Comparison of ENCODE assay signal across 8 mouse cellular contexts in the genomic region with DNA sequence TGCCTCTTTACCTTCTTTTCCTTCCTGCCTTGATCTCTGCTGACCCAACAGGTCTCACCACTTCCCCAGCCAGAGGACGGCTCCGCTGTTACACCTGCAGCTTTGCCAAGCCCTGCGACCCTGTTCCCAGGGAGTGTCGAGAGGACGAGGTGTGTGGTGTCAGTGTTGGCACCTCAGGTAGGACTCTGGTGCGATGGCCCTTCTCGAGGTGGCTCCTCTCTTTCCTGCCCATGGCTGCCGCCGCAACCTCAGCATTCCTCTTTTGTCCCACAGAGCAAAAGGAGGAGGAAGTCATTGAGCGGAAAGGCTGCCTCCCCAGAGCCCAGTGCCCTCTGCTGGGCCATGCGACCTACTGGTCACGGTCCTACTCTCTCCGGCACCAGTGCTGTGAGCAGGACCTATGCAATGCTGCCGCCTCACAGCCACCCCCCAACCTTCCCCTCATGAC. TPM values are rescaled to one million over a fixed set of nuclear protein-coding genes. Genes with fewer than 3 reads are reported as not detected.
DNase-seq lines count a peak whose midpoint lies in the region; ATAC-seq and TF ChIP-seq lines count a peak whose summit lies in the region.

Ly6g6d (minus strand) TSS at position 280 of the 448 bp plus-strand sequence.

- TF ChIP-seq CTCF in cortical plate, adult 2 months (IDR thresholded peaks at IDR 0.05; ENCODE audit: extremely low read depth, insufficient read depth, low read length): peak; percentile 26

- H3K9me3 ChIP-seq in heart, embryonic 16.5 days (replicated peaks; ENCODE audit: control insufficient read depth, low read length): no peaks in the 10 kb centered on the region
- no peaks in the 10 kb centered on the region for H3K9me3 ChIP-seq in stomach, embryonic 16.5 days (replicated peaks; ENCODE audit: control insufficient read depth, low read length)

- H3K27me3 ChIP-seq in heart, embryonic 16.5 days (ENCODE audit: control insufficient read depth, insufficient read depth, low read length): no peaks in the 10 kb centered on the region
- no peaks in the 10 kb centered on the region for H3K27me3 ChIP-seq in stomach, embryonic 16.5 days (ENCODE audit: control insufficient read depth, insufficient read depth, low read length)

- no peak within 1 kb of the TSS for H3K27ac ChIP-seq in cortical plate, adult 2 months (ENCODE audit: insufficient read depth, low read length)
- H3K27ac ChIP-seq in heart, embryonic 16.5 days (ENCODE audit: low read length): 0 out of 2 replicates have a peak within 1 kb of the TSS, but pooled peaks have one; percentile 2
- peak within 1 kb of the TSS; percentile 60 for H3K27ac ChIP-seq in stomach, embryonic 16.5 days (ENCODE audit: low read length)

- no peaks in the 10 kb centered on the region for H3K36me3 ChIP-seq in heart, embryonic 16.5 days (ENCODE audit: control insufficient read depth, insufficient read depth)
- H3K36me3 ChIP-seq in stomach, embryonic 16.5 days (ENCODE audit: control insufficient read depth, insufficient read depth, low read length): no peaks in the 10 kb centered on the region

- peak; percentile 65 to 72 for DNase-seq in cerebellum, adult 18-20 months
- DNase-seq in cerebellum, adult 11 months: no peak
- peak; percentile 80 for DNase-seq in kidney, postnatal 14 days
- peak; percentile 82 for DNase-seq in lung, postnatal 4 days
- DNase-seq in right cerebral cortex, postnatal 36 days (ENCODE audit: low spot score in 2 of 2): no peak

- peak within 1 kb of the TSS; percentile 60 for H3K4me2 ChIP-seq in heart, embryonic 16.5 days (ENCODE audit: low read depth, low read length)
- peak within 1 kb of the TSS; percentile 37 for H3K4me2 ChIP-seq in stomach, embryonic 16.5 days (ENCODE audit: low read depth, low read length)

- 12% methylated on average over 14 of the region's 14 CpGs for WGBS in heart, embryonic 16.5 days
- WGBS in stomach, embryonic 16.5 days: 12% methylated on average over 14 of the region's 14 CpGs

- H3K4me1 ChIP-seq in cortical plate, adult 2 months (ENCODE audit: control insufficient read depth, insufficient read depth, low read length): no peaks in the 10 kb centered on the region
- H3K4me1 ChIP-seq in heart, embryonic 16.5 days (ENCODE audit: control insufficient read depth, insufficient read depth, low read length): peaks cover 21% of the 10 kb centered on the region
- peaks cover 10% of the 10 kb centered on the region for H3K4me1 ChIP-seq in stomach, embryonic 16.5 days (ENCODE audit: control insufficient read depth, insufficient read depth, low read length)

- peak; percentile 77 for ATAC-seq in heart, embryonic 16.5 days (replicated peaks; ENCODE audit: extremely low read depth, insufficient read depth, low FRiP score)
- ATAC-seq in stomach, embryonic 16.5 days (ENCODE audit: insufficient read depth, low FRiP score): peak; percentile 56

- H3K9ac ChIP-seq in heart, embryonic 16.5 days (ENCODE audit: low read length): peak within 1 kb of the TSS; percentile 60
- H3K9ac ChIP-seq in stomach, embryonic 16.5 days (ENCODE audit: low read length): peak within 1 kb of the TSS; percentile 69

- no peak for TF ChIP-seq POLR2A in cortical plate, adult 2 months (IDR thresholded peaks at IDR 0.05; ENCODE audit: extremely low read depth, insufficient read depth, low read length)

- H3K4me3 ChIP-seq in cortical plate, adult 2 months (ENCODE audit: insufficient read depth, low read length): peak within 1 kb of the TSS; percentile 21
- H3K4me3 ChIP-seq in heart, embryonic 16.5 days (ENCODE audit: low read length): peak within 1 kb of the TSS; percentile 36
- H3K4me3 ChIP-seq in stomach, embryonic 16.5 days (replicated peaks; ENCODE audit: low read length): peak within 1 kb of the TSS; percentile 39

RNA-seq across cellular contexts. Expression of gene Ly6g6d, which starts in this region (rescaled TPM):
- 1.8 and 3.6 TPM in 2 replicates for polyA plus RNA-seq in cortical plate, adult 2 months (2012; rRNA removed)
- 1.9 and 3.4 TPM in 2 replicates for polyA plus RNA-seq in heart, embryonic 16.5 days (2015; fragmentation: Nextera tagmentation; extraction: Ambion mirVana)
- polyA plus RNA-seq in stomach, embryonic 16.5 days (2015; fragmentation: Nextera tagmentation; extraction: Ambion mirVana): 3.2 and 4.1 TPM in 2 replicates

Comparison
In these comparisons a context has a peak if more than half of its experiments do, and no peak if none do; other contexts are left out.
1. DNase-seq: peak in cerebellum, adult 18-20 months (2 of 2), kidney, postnatal 14 days (single experiment) and lung, postnatal 4 days (2 of 2); none in cerebellum, adult 11 months (single experiment) and right cerebral cortex, postnatal 36 days (0 of 2).
2. Peak in every context shown above with its lines, with median percentiles within 50 percentile points of each other: H3K4me3 ChIP-seq.